Mouse (Mus musculus) liver, embryonic 14.5 days (tissue): ENCODE data around the gene Arl14ep.

ENCODE experiments used
- CTCF ChIP-seq: IDR thresholded peaks from 2 replicates; pipeline ENCODE4 v1.5.1; 2016; ENCODE audit warnings: antibody characterized with exemption, low read depth, control low read depth
- EP300 ChIP-seq: IDR thresholded peaks from 2 replicates; pipeline ENCODE4 v1.6.1; 2016; ENCODE audit warnings: antibody characterized with exemption, low read depth

GRCm38 (mm10) chr2:106961650-106962049 lies 12.6 kb downstream of the Arl14ep start:
- TF ChIP-seq CTCF: no peak
- TF ChIP-seq EP300: no peak
